Mouse (Mus musculus): ENCODE measurements around the gene Ccdc73. TPM values are rescaled to one million over a fixed set of nuclear protein-coding genes. Genes with fewer than 3 reads are reported as not detected.

The Ccdc73 gene
- total RNA-seq, 4 experiments from 2014 or later: 4.4 to 10.4 (median 4.7) TPM

DNA sequence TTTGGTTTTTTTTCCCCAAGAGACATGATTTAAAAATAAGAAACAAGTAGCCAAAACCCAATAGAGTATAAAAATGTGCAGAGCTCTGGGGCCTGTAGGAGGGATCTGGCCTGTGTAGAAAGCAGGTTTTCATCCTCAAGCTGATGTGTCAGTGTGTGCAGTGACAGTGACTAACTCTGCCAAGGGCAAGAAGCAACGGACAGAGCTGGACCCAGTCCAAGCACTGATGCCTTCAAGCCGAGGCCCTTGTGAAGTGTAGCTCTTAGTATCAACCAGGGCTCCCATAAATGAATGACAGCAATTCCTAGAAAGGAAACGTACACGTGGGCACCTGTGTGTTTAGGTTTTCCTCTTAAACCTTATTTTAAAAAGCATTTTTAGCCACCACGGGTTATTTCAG, 161.2 kb downstream of the Ccdc73 start:
- DNase-seq: peak; percentile 81

DNA sequence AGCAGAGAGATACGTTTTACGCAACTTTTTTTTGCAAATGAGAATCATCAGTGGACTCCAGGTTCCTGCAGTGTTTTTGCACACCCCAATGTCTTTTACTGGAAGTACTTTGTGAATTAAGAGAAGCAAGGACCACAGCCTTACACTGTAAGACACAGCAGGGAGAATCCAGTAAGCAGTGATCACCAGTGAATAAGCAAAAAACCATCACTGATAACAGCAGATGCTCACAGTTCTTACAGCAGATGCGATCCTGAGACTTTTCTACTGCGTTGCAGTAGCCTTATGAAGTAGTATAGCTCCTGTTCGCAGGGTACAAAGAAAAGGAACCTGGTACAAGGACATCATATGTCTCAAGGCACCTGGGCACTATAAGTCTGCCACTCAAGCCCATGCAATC, 162.9 kb downstream of the Ccdc73 start:
- no peak for DNase-seq

- DNase-seq: no peak
Measured at GRCm38 (mm10) chr2:105034084-105034483, 166.5 kb downstream of the Ccdc73 start.

DNA sequence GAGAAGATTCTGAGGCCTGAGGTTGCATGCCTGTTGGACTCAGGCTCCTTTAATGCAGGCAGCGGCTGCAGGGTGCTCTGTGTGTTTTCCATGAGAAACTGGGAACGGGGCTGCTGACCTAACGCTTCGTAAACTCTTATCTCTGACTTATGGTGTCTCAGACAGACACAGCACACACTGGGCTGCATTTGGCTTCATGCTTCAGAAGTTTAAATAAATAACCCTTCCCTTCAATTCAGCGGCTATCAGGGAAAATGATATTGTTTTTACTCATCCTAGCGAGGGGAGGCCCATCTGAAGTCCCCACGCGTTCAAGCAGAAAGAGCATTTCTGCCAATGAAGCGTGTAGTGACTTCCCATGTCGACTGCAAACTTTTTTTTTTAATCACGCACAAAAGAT, 168.4 kb downstream of the Ccdc73 start:
- DNase-seq: no peak

DNA sequence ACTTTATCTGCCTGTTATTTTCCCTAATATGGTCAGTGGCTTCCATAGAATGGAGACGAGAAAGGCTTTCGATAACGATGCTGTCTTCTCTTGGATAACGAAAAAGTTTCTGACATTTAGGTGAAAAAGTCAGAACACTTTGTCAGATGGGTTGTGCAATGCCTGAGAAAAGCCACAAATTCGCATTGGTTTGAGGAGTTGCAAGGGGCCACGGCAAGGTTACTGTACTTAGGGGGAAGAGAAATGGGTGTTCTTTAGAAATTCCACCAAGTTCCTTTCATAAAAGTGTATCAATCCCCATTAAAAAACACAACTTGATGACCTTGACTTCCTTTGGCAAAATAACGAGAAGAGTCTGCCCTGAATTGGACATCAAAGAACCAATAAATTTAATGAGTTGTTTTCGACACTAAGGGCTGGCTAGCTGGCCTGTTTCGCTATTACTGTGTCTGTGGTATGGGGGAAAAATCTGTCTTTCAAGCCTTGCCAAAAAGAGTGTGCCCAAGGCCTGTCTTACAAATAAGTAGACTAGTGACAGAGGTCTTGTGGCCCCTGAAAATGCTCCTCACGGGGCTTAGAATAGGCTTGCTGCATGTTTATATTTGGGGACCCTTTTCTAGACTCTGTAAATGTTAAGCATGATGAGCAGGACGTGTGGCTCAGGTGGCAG, 168.9 kb downstream of the Ccdc73 start:
- peak; percentile 54 for DNase-seq

GRCm38 (mm10) chr2:105037956-105038569, 170.5 kb downstream of the Ccdc73 start:
- DNase-seq: no peak

GRCm38 (mm10) chr2:105038879-105039278, 171.3 kb downstream of the Ccdc73 start:
- DNase-seq: no peak

- DNase-seq: no peak
Measured at GRCm38 (mm10) chr2:105040859-105041258, 173.3 kb downstream of the Ccdc73 start.

DNA sequence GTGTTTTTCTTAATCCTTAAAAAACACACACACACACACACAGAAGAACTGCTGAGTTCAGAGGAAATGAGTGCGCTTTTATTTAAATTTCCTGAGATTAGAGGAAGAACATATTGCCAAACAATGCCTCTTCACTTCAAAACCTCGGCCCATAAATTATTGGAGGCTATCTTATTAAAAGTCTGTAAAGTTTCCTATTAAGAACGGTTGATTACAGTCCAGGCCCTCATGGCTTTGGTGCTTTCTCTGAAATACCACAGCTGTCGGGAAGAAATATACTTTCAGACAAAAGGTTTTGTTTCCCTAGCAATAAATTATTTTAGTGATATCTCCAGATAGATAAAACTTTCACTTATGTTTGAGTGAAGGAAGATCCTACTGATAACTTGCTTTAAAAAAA, 175.5 kb downstream of the Ccdc73 start:
- DNase-seq: no peak

DNA sequence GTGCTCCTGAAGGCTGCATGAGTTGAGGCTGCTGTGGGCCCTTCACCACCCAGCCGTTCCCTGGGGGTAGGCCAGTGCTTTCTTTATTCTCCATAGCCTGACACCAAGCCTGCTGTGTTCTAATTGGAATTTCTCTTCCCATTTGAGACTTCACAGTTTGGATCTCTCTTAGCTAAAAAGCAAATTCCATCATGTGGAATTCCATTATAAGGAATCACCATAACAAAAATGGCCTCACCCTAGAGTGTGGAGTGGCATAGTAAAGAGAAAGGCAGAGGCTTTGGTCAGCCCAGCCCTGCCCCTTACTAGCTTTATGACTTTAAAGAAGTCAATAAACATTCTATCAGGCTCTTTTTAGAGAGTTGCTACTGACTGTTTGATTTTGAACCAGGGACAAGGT, 180.7 kb downstream of the Ccdc73 start:
- no peak for DNase-seq

DNA sequence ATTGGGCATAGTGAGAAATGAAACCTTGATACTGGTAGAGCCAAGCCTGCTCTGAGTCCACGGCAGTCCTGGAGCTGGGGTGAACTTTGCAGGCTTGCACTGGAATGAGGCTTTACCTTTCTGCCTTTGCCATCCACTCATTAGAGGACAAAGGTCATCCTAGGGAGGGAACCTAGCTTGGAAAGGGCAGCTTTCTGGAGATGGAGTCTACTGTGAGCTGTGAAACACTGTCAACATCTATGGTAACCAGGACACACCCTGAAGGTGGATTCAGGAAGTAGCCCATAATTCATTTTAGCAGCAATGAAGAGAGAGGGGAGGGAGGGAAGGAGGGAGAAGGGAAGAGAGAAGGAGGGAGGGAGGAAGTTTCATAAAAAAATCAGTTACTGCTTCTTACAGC, 187.9 kb downstream of the Ccdc73 start:
- no peak for DNase-seq

DNA sequence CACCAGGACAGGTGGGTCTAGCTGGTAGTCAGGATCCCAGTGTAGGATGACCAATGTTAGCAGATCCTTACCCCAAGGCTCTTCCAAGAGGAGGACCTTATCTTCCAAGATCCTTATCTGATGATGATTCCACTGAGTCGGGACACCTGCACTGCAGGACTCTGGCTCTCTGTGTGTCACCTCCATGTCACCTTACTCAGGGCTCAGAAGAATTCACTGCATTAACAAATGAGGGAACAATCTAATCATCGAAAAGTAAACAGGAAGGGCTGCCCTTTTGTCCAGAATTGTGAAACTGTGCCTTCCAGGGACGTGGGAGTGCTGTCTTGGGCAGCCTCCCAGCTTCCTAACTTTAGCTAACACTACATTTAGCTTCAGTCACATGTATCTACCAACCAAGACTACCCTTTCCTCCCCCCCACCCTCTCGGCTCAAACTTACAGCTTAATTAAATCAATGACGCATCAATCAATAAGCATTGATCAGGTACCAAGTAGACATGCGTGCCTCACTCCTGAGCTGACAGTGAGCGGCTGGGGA, 191.0 kb downstream of the Ccdc73 start:
- DNase-seq: no peak

DNA sequence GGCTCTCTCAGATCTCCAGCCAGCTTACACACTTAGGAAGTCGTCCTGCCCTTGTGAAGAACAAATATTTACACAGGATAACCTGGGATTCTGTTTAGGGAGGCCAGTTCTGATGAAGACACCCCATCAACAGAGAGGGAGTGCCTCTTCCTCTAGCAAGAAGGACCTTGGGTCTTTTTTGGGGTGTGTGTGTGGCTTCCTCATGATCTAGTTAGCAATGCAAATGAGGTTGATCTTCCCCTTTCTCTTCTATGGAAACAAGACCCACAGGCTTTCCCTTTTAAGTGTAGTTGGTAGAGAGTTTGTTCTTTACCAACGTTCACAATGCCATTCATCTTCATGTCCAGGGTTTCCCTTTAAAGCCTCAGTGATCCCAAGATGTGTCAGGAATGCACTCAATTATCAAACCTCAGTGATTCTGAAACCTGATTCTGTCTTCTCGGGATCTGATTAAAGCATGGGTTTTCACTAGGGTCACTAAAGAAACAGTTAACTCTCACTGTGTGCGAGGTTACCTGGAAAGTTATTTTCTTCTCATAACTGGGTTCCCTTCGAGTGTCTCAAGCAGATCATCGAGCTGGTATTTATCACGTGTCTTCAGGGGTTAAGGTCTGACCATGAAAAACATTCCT, 195.3 kb downstream of the Ccdc73 start:
- DNase-seq: no peak

Other genes with a start within 250 kb of the Ccdc73 start
- 10 to 100 TPM; 13.2 to 27.1 (median 21.2) TPM for gene Tcp11l1, start 155.6 kb upstream of the Ccdc73 start, total RNA-seq (2022)
- not detected for gene Pin1rt1, start 151.4 kb upstream of the Ccdc73 start, total RNA-seq (2022)
- 1 to 10 TPM; 1.3 to 2.3 (median 1.8) TPM for gene Depdc7, start 124.9 kb upstream of the Ccdc73 start, total RNA-seq (2022)
- gene Qser1, start 51.0 kb upstream of the Ccdc73 start, total RNA-seq (2022): 10 to 100 TPM; 19.0 to 26.5 (median 25.6) TPM
- 10 to 100 TPM in 2 of 4 experiments, 1 to 10 TPM in 2; 3.2 to 20.5 (median 10.9) TPM for gene Prrg4, start 17.9 kb upstream of the Ccdc73 start, total RNA-seq (2022)
- gene Eif3m, start 149.3 kb downstream of the Ccdc73 start, total RNA-seq (2022): 100 to 1,000 TPM; 138 to 156 (median 148) TPM
- not detected for gene Gm11060, start 224.2 kb downstream of the Ccdc73 start, total RNA-seq (2022)